ENCODE assay signal across 27 mouse cellular contexts in the genomic region with DNA sequence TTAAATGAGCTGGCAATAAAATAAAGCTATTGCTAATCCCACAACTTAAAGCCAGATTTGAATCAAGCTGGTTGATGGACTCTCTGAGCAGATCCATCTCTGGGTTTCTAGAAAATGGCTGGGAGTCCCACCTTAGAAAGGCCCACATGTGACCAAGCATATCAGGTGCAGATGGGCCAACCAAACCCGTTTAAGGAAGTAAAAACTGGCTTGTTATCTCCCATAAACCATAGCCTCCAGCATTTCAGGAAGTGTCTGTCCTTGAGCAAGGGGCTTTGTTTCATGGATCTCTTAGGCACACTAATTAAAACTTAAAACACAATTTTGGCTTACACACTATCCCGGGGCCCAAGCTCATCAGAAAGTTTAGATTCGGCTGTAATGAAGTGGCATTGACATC. TPM values are rescaled to one million over a fixed set of nuclear protein-coding genes. Genes with fewer than 3 reads are reported as not detected.
DNase-seq lines count a peak whose midpoint lies in the region; ATAC-seq and TF ChIP-seq lines count a peak whose summit lies in the region.
"Had no signal": no experiment of that assay in that cellular context is flagged by ENCODE, and none has a peak within 500 bp of the region (broad histone marks: within the 10 kb centered on the region; RNA-seq: fewer than 3 reads in every experiment).

No protein-coding gene starts in this region.

- DNase-seq in midbrain, embryonic 11.5 days (ENCODE audit: low spot score, missing footprints), result peak; percentile 49
- no peak for DNase-seq in midbrain, embryonic 10.5 days (ENCODE audit: low spot score)
- peak; percentile 61 for DNase-seq in MEL (ENCODE audit: low read depth, low spot score)
- DNase-seq in layer of hippocampus, postnatal 25 days (ENCODE audit: extremely low spot score in 1 of 2, low spot score in 1 of 2), result no peak
- DNase-seq in MN1 (ENCODE audit: low spot score), result no peak
- no peak for DNase-seq in adrenal gland, postnatal 4 days (ENCODE audit: low spot score in 2 of 2)
- DNase-seq: adrenal gland, adult 2 months; adrenal gland, postnatal 10 days; adrenal gland, postnatal 25 days; B cell, adult 2 months; cerebellum, adult 11-12 months; cerebellum, adult 2 months; cerebellum, adult 9-10 months; cerebellum, postnatal 10 days; cerebellum, postnatal 25 days; embryo, embryonic 11 days had no signal

- H3K27me3 ChIP-seq in midbrain, embryonic 11.5 days (ENCODE audit: control insufficient read depth, insufficient read depth, low read length), result no peaks in the 10 kb centered on the region
- H3K27me3 ChIP-seq in midbrain, embryonic 10.5 days (ENCODE audit: low read depth, poor library complexity, severe bottlenecking), result no peaks in the 10 kb centered on the region; the same call in 1 of the 2 replicates
- no peaks in the 10 kb centered on the region for H3K27me3 ChIP-seq in MEL (ENCODE audit: control insufficient read depth in 1 of 2, insufficient read depth in 2 of 2, low read length in 2 of 2)
- H3K27me3 ChIP-seq: CH12.LX; embryonic facial prominence, embryonic 13.5 days; embryonic facial prominence, embryonic 15.5 days; forebrain, embryonic 12.5 days had no signal

- no peak for TF ChIP-seq CTCF in MEL (IDR thresholded peaks at IDR 0.05 in 2 of 3, conservative IDR thresholded peaks at IDR 0.05 in 1 of 3; ENCODE audit: control insufficient read depth in 1 of 3, insufficient read depth in 1 of 3, low read depth in 2 of 3, low read length in 3 of 3, poor library complexity in 1 of 3, severe bottlenecking in 1 of 3)

- no peak overlapping the region for H3K27ac ChIP-seq in midbrain, embryonic 11.5 days (ENCODE audit: low read depth, low read length)
- no peak overlapping the region for H3K27ac ChIP-seq in midbrain, embryonic 10.5 days (replicated peaks)
- H3K27ac ChIP-seq in MEL (ENCODE audit: control insufficient read depth, low read depth, low read length), result peak overlapping the region; percentile 51; the same call in 1 of the 2 replicates
- H3K27ac ChIP-seq: embryonic facial prominence, embryonic 13.5 days; embryonic facial prominence, embryonic 15.5 days; forebrain, embryonic 12.5 days had no signal

- no peak overlapping the region for H3K4me3 ChIP-seq in midbrain, embryonic 11.5 days (ENCODE audit: low read depth, low read length)
- H3K4me3 ChIP-seq in midbrain, embryonic 10.5 days, result no peak overlapping the region
- no peak overlapping the region for H3K4me3 ChIP-seq in MEL (ENCODE audit: control insufficient read depth in 1 of 2, insufficient read depth in 1 of 2, low read depth in 2 of 2, low read length in 2 of 2)
- H3K4me3 ChIP-seq: embryonic facial prominence, embryonic 13.5 days; embryonic facial prominence, embryonic 15.5 days; erythroblast, embryonic 14.5 days; forebrain, embryonic 12.5 days had no signal

- no peaks in the 10 kb centered on the region for H3K9me3 ChIP-seq in midbrain, embryonic 11.5 days (ENCODE audit: control insufficient read depth, low read length)
- no peaks in the 10 kb centered on the region for H3K9me3 ChIP-seq in midbrain, embryonic 10.5 days (replicated peaks)
- H3K9me3 ChIP-seq in MEL (replicated peaks; ENCODE audit: insufficient read depth, low read length), result no peaks in the 10 kb centered on the region
- H3K9me3 ChIP-seq: embryonic facial prominence, embryonic 13.5 days; embryonic facial prominence, embryonic 15.5 days; forebrain, embryonic 12.5 days had no signal

- no peak for ATAC-seq in midbrain, embryonic 11.5 days (ENCODE audit: low FRiP score)
- peak; percentile 62; the same call in 1 of the 2 replicates for ATAC-seq in common myeloid progenitor, adult 5-6 weeks (replicated peaks; ENCODE audit: low read depth, poor library complexity, severe bottlenecking)
- ATAC-seq in megakaryocyte progenitor cell, adult 5-6 weeks (replicated peaks; ENCODE audit: poor library complexity), result peak; percentile 52
- ATAC-seq: CD4-positive, CD25-positive, alpha-beta regulatory T cell, adult 4 months; forebrain, embryonic 14.5 days; forebrain, embryonic 16.5 days had no signal

- H3K9ac ChIP-seq in midbrain, embryonic 11.5 days (ENCODE audit: low read length), result no peak overlapping the region
- H3K9ac ChIP-seq in MEL (ENCODE audit: control insufficient read depth, low read depth, low read length, poor library complexity, severe bottlenecking), result no peak overlapping the region
- H3K9ac ChIP-seq: embryonic facial prominence, embryonic 13.5 days; embryonic facial prominence, embryonic 15.5 days; forebrain, embryonic 12.5 days had no signal

- H3K4me2 ChIP-seq in midbrain, embryonic 11.5 days, result no peak overlapping the region
- H3K4me2 ChIP-seq: embryonic facial prominence, embryonic 13.5 days; embryonic facial prominence, embryonic 15.5 days; forebrain, embryonic 12.5 days had no signal

- no peak for TF ChIP-seq RAD21 in MEL (IDR thresholded peaks at IDR 0.05; ENCODE audit: low read depth, low read length)

- TF ChIP-seq EP300 in MEL (IDR thresholded peaks at IDR 0.05; ENCODE audit: low read depth in 1 of 2, low read length in 2 of 2), result peak; percentile 51 to 70; a peak in 2 of 4 replicates

- H3K4me1 ChIP-seq in midbrain, embryonic 11.5 days (ENCODE audit: control insufficient read depth, insufficient read depth, low read length), result no peaks in the 10 kb centered on the region
- H3K4me1 ChIP-seq in midbrain, embryonic 10.5 days, result no peaks in the 10 kb centered on the region
- H3K4me1 ChIP-seq in MEL (ENCODE audit: control insufficient read depth in 1 of 2, insufficient read depth in 2 of 2, low read length in 2 of 2), result peaks cover 2 to 7% of the 10 kb centered on the region in 2 experiments; a peak in 3 of 4 replicates
- H3K4me1 ChIP-seq: embryonic facial prominence, embryonic 13.5 days; embryonic facial prominence, embryonic 15.5 days; forebrain, embryonic 12.5 days had no signal

- H3K36me3 ChIP-seq in midbrain, embryonic 11.5 days (ENCODE audit: control insufficient read depth, insufficient read depth, low read length), result no peaks in the 10 kb centered on the region
- H3K36me3 ChIP-seq in midbrain, embryonic 10.5 days, result no peaks in the 10 kb centered on the region
- peaks cover 0 to 3% of the 10 kb centered on the region in 2 experiments; a peak in 1 of 4 replicates for H3K36me3 ChIP-seq in MEL (ENCODE audit: control insufficient read depth in 1 of 2, insufficient read depth in 2 of 2, low read length in 2 of 2)
- H3K36me3 ChIP-seq: embryonic facial prominence, embryonic 13.5 days; embryonic facial prominence, embryonic 15.5 days; forebrain, embryonic 12.5 days; G1E had no signal

- TF ChIP-seq POLR2A in MEL (IDR thresholded peaks at IDR 0.05; ENCODE audit: control insufficient read depth in 1 of 2, insufficient read depth in 1 of 2, low read depth in 1 of 2, low read length in 2 of 2, poor library complexity in 1 of 2), result no peak

- WGBS in midbrain, embryonic 11.5 days, result 89% methylated on average over 3 of the region's 3 CpGs
- 87% methylated on average over 3 of the region's 3 CpGs for WGBS in midbrain, embryonic 10.5 days

- no peaks in the 10 kb centered on the region for H3K79me2 ChIP-seq in MEL (ENCODE audit: control insufficient read depth, insufficient read depth, low read length, poor library complexity)

TF ChIP-seq in MEL, 35 proteins besides CTCF, POLR2A, EP300 and RAD21 (continues in another document):
- TF ChIP-seq TAL1 (IDR thresholded peaks at IDR 0.05; ENCODE audit: low read length) (no peak), USF2 (IDR thresholded peaks at IDR 0.05; ENCODE audit: borderline replicate concordance in 1 of 2, insufficient read depth in 1 of 2, low read depth in 1 of 2, low read length in 2 of 2) (peak in 1 of 2 experiments; percentile 59; a peak in 1 of 4 replicates), ELF1 (IDR thresholded peaks at IDR 0.05; ENCODE audit: low read depth, low read length) (peak; percentile 85), USF1 (IDR thresholded peaks at IDR 0.05; ENCODE audit: low read depth, low read length) (peak; percentile 90), RCOR1 (IDR thresholded peaks at IDR 0.05; ENCODE audit: low read depth, low read length) (no peak), ETS1 (IDR thresholded peaks at IDR 0.05; ENCODE audit: low read depth, low read length) (0 out of 2 replicates have a peak, but pooled peaks have one; percentile 41), MAFK (IDR thresholded peaks at IDR 0.05; ENCODE audit: borderline replicate concordance, low read depth, low read length) (no peak), BHLHE40 (IDR thresholded peaks at IDR 0.05; ENCODE audit: borderline replicate concordance, low read depth, low read length) (peak; percentile 26; the same call in 1 of the 2 replicates), HCFC1 (IDR thresholded peaks at IDR 0.05; ENCODE audit: low read depth, low read length) (peak; percentile 41; the same call in 1 of the 2 replicates), CHD1 (IDR thresholded peaks at IDR 0.05; ENCODE audit: low read depth, low read length) (no peak), POLR2AphosphoS5 (IDR thresholded peaks at IDR 0.05; ENCODE audit: borderline replicate concordance, low read depth, low read length) (no peak), TCF12 (IDR thresholded peaks at IDR 0.05; ENCODE audit: low read depth, low read length) (peak; percentile 62), KAT2A (conservative IDR thresholded peaks at IDR 0.05; ENCODE audit: low read depth, low read length) (no peak), CHD2 (IDR thresholded peaks at IDR 0.05; ENCODE audit: low read length) (no peak), MYB (IDR thresholded peaks at IDR 0.05; ENCODE audit: low read depth, low read length) (no peak), ZKSCAN1 (IDR thresholded peaks at IDR 0.05; ENCODE audit: low read depth, low read length) (no peak), ZC3H11A (IDR thresholded peaks at IDR 0.05; ENCODE audit: low read depth, low read length) (no peak), ZNF384 (IDR thresholded peaks at IDR 0.05; ENCODE audit: low read depth, low read length) (no peak), POLR2AphosphoS2 (IDR thresholded peaks at IDR 0.05; ENCODE audit: low read length) (no peak), GATA1 (IDR thresholded peaks at IDR 0.05; ENCODE audit: low read depth, low read length) (peak; percentile 75), SIN3A (IDR thresholded peaks at IDR 0.05; ENCODE audit: low read length) (no peak), NELFE (IDR thresholded peaks at IDR 0.05; ENCODE audit: low read depth, low read length) (no peak)

RNA-seq across cellular contexts. Expression of gene Nr5a2, which starts 13.8 kb away (rescaled TPM):
- 0.40 and 0.52 TPM in 2 replicates for polyA plus RNA-seq in midbrain, embryonic 11.5 days (2014; fragmentation: Nextera tagmentation; extraction: Ambion mirVana)
- 0.20 and 0.27 TPM in 2 replicates for polyA plus RNA-seq in midbrain, embryonic 10.5 days (2016; fragmentation: Nextera tagmentation; extraction: Ambion mirVana)
- total RNA-seq in MEL (2012; rRNA removed), result 0.23 and 0.39 TPM in 2 replicates
- under 1 TPM in 1 of 2 experiments, not detected in 1; 0.03 TPM for polyA plus RNA-seq in MEL (2012; ENCODE audit: insufficient read depth in 1 of 2, insufficient read length in 2 of 2, low read depth in 1 of 2, low replicate concordance in 2 of 2, missing spikeins in 1 of 2)
- not detected in 2 replicates for total RNA-seq in common myeloid progenitor, adult 5-6 weeks (2017)
- total RNA-seq in megakaryocyte progenitor cell, adult 5-6 weeks (2015), result not detected in 2 replicates
- not detected in 2 replicates for total RNA-seq in megakaryocyte progenitor cell, adult 5-6 weeks (2017)
- total RNA-seq in layer of hippocampus, postnatal 25 days (2021), result not detected
- total RNA-seq in adrenal gland, postnatal 4 days (2021), result 1 to 10 TPM; 3.4 to 5.2 TPM
- polyA plus RNA-seq: G1E had no signal

Comparison
In these comparisons a context has a peak if more than half of its experiments do, and no peak if none do; other contexts are left out.
1. DNase-seq: peak in midbrain, embryonic 11.5 days (single experiment) and MEL (single experiment); none in midbrain, embryonic 10.5 days (single experiment), layer of hippocampus, postnatal 25 days (0 of 2), MN1 (single experiment) and adrenal gland, postnatal 4 days (0 of 2).